In genomic region chr11:99448769-99449168, GRCm38 (mm10) we compare ENCODE assay signal across 49 mouse cellular contexts. TPM values are rescaled to one million over a fixed set of nuclear protein-coding genes. Genes with fewer than 3 reads are reported as not detected.
"Had no signal": no experiment of that assay in that cellular context is flagged by ENCODE, and none has a peak within 500 bp of the region (broad histone marks: within the 10 kb centered on the region; RNA-seq: fewer than 3 reads in every experiment).

No protein-coding gene starts in this region.

- H3K4me1 ChIP-seq: heart, embryonic 10.5 days; heart, embryonic 12.5 days; heart, embryonic 13.5 days; heart, embryonic 15.5 days; hindbrain, embryonic 10.5 days; hindbrain, embryonic 12.5 days; hindbrain, embryonic 13.5 days; hindbrain, embryonic 15.5 days; intestine, embryonic 15.5 days; kidney, embryonic 15.5 days had no signal

- H3K4me3 ChIP-seq: heart, adult 2 months; heart, embryonic 10.5 days; heart, embryonic 12.5 days; heart, embryonic 13.5 days; heart, embryonic 15.5 days; hindbrain, embryonic 10.5 days; hindbrain, embryonic 12.5 days; hindbrain, embryonic 13.5 days; hindbrain, embryonic 15.5 days; intestine, embryonic 15.5 days; kidney, embryonic 15.5 days; layer of hippocampus, adult 2 months had no signal

- H3K4me2 ChIP-seq: heart, embryonic 11.5 days; heart, embryonic 12.5 days; heart, embryonic 13.5 days; heart, embryonic 15.5 days; hindbrain, embryonic 12.5 days; hindbrain, embryonic 13.5 days; hindbrain, embryonic 14.5 days; hindbrain, embryonic 15.5 days; intestine, embryonic 15.5 days; kidney, embryonic 15.5 days had no signal

- H3K27me3 ChIP-seq: heart, embryonic 12.5 days; heart, embryonic 13.5 days; heart, embryonic 15.5 days; hindbrain, embryonic 12.5 days; hindbrain, embryonic 13.5 days; hindbrain, embryonic 15.5 days; intestine, embryonic 15.5 days; kidney, embryonic 15.5 days had no signal

- H3K9me3 ChIP-seq: heart, embryonic 10.5 days; heart, embryonic 12.5 days; heart, embryonic 13.5 days; heart, embryonic 15.5 days; hindbrain, embryonic 10.5 days; hindbrain, embryonic 12.5 days; hindbrain, embryonic 13.5 days; hindbrain, embryonic 15.5 days; intestine, embryonic 15.5 days; kidney, embryonic 15.5 days had no signal

- H3K27ac ChIP-seq: heart, adult 2 months; heart, embryonic 10.5 days; heart, embryonic 13.5 days; heart, embryonic 15.5 days; hindbrain, embryonic 10.5 days; hindbrain, embryonic 12.5 days; hindbrain, embryonic 13.5 days; hindbrain, embryonic 14.5 days; hindbrain, embryonic 15.5 days; hindbrain, postnatal 0 days; intestine, embryonic 15.5 days; kidney, embryonic 15.5 days; kidney, postnatal 0 days; layer of hippocampus, adult 2 months had no signal

- DNase-seq: heart, adult 2 months; heart, postnatal 10 days; heart, postnatal 14 days; heart, postnatal 36 days; heart, postnatal 4 days; kidney, adult 11 months; kidney, adult 18-20 months; kidney, adult 2 months; kidney, adult 8-10 months; kidney, adult 9 months; kidney, postnatal 10 days; kidney, postnatal 14 days; kidney, postnatal 25 days; kidney, postnatal 36 days; kidney, postnatal 4 days; layer of hippocampus, adult 9-11 months; layer of hippocampus, postnatal 36 days had no signal

- H3K36me3 ChIP-seq: heart, embryonic 10.5 days; heart, embryonic 12.5 days; heart, embryonic 13.5 days; heart, embryonic 15.5 days; hindbrain, embryonic 10.5 days; hindbrain, embryonic 12.5 days; hindbrain, embryonic 13.5 days; hindbrain, embryonic 15.5 days; intestine, embryonic 15.5 days; kidney, embryonic 15.5 days had no signal

- ATAC-seq: hindbrain, embryonic 16.5 days; hindbrain, postnatal 0 days; inflammation-experienced regulatory T-cells, adult 6 months; intestine, embryonic 15.5 days; intestine, embryonic 16.5 days had no signal

- H3K9ac ChIP-seq: heart, embryonic 12.5 days; heart, embryonic 13.5 days; heart, embryonic 15.5 days; hindbrain, embryonic 12.5 days; hindbrain, embryonic 13.5 days; hindbrain, embryonic 14.5 days; hindbrain, embryonic 15.5 days; intestine, embryonic 15.5 days; kidney, embryonic 15.5 days had no signal

RNA-seq across cellular contexts. Expression of gene Krt20, which starts 10.8 kb away (rescaled TPM):
- total RNA-seq: heart, adult 2 months; heart, adult 8-10 months; heart, postnatal 25 days; heart, postnatal 36 days; hematopoietic stem cell, adult 5-6 weeks; hindbrain, postnatal 0 days; layer of hippocampus, adult 18-20 months; layer of hippocampus, adult 2 months; layer of hippocampus, adult 8-10 months; layer of hippocampus, postnatal 10 days; layer of hippocampus, postnatal 14 days; layer of hippocampus, postnatal 25 days; layer of hippocampus, postnatal 36 days had no signal
- polyA plus RNA-seq: hindbrain, embryonic 14.5 days; inflammation-experienced regulatory T-cells, adult 6 months had no signal

RNA-seq across cellular contexts. Expression of gene Krt12, which starts 26.7 kb away (rescaled TPM):
- total RNA-seq: heart, adult 2 months; heart, adult 8-10 months; heart, postnatal 10 days; heart, postnatal 14 days; heart, postnatal 25 days; heart, postnatal 36 days; heart, postnatal 4 days; hematopoietic stem cell, adult 5-6 weeks had no signal
- polyA plus RNA-seq: heart, adult 2 months; heart, embryonic 10.5 days; heart, embryonic 11.5 days; heart, embryonic 12.5 days; heart, embryonic 13.5 days; heart, embryonic 14.5 days; heart, embryonic 15.5 days; heart, embryonic 16.5 days; heart, postnatal 0 days; hindbrain, embryonic 11.5 days; hindbrain, embryonic 13.5 days; hindbrain, embryonic 14.5 days; hindbrain, embryonic 15.5 days; inflammation-experienced regulatory T-cells, adult 6 months; intestine, embryonic 14.5 days; intestine, embryonic 15.5 days; intestine, embryonic 16.5 days; kidney, adult 2 months; kidney, embryonic 14.5 days; kidney, embryonic 15.5 days; kidney, postnatal 0 days had no signal

RNA-seq across cellular contexts. Expression of gene Krt23, which starts 44.2 kb away (rescaled TPM):
- total RNA-seq: heart, adult 2 months; heart, adult 8-10 months; heart, postnatal 14 days; heart, postnatal 25 days; heart, postnatal 36 days; heart, postnatal 4 days; hematopoietic stem cell, adult 5-6 weeks; hindbrain, postnatal 0 days; layer of hippocampus, adult 18-20 months; layer of hippocampus, adult 2 months; layer of hippocampus, adult 8-10 months; layer of hippocampus, postnatal 10 days; layer of hippocampus, postnatal 14 days; layer of hippocampus, postnatal 25 days; layer of hippocampus, postnatal 36 days had no signal
- polyA plus RNA-seq: heart, embryonic 14.5 days; hindbrain, embryonic 10.5 days; hindbrain, embryonic 11.5 days; inflammation-experienced regulatory T-cells, adult 6 months had no signal

RNA-seq across cellular contexts. Expression of gene Krt10, which starts 59.6 kb away (rescaled TPM):
- total RNA-seq: hematopoietic stem cell, adult 5-6 weeks had no signal
